Mouse (Mus musculus) gastrocnemius, adult 18-20 months (tissue): Measurements from ENCODE around the gene Ndc1. TPM values are rescaled to one million over a fixed set of nuclear protein-coding genes. Genes with fewer than 3 reads are reported as not detected.
"Not testable (repeated sequence)": the region's sequence is repeated elsewhere in the genome, so short reads cannot be mapped to it uniquely, and the experiment has no call there.

Experiments
- DNase-seq: peaks from one replicate; pipeline ENCODE4 v3.0.0; 2021; ENCODE audit warnings: low spot score
- total RNA-seq, 2 experiments: library from RNA; stranded (reverse); gene quantifications; 2 replicates each; pipeline ENCODE4 v1.2.3; 2021

Ndc1 gene
- total RNA-seq, 2 experiments from 2014 or later = 5.7 to 6.8 TPM

GRCm38 (mm10) chr4:107363573-107363972, 4.0 kb upstream of the Ndc1 start:
- DNase-seq = no peak

- DNase-seq = no peak
These were observed 3.4 kb upstream of the Ndc1 start for GRCm38 (mm10) chr4:107364190-107364639.

- DNase-seq = not testable (repeated sequence)
These were observed 1.2 kb upstream of the Ndc1 start for GRCm38 (mm10) chr4:107366408-107366807.

- no peak for DNase-seq
These were observed 4.7 kb downstream of the Ndc1 start for GRCm38 (mm10) chr4:107372304-107372703.

- no peak for DNase-seq
These were observed 7.1 kb downstream of the Ndc1 start for GRCm38 (mm10) chr4:107374677-107375076.

GRCm38 (mm10) chr4:107378954-107379353, 11.4 kb downstream of the Ndc1 start:
- peak; percentile 31 for DNase-seq

- no peak for DNase-seq
These were observed 13.3 kb downstream of the Ndc1 start for GRCm38 (mm10) chr4:107380871-107381270.

- DNase-seq = peak; percentile 19
These were observed 19.5 kb downstream of the Ndc1 start for GRCm38 (mm10) chr4:107387038-107387437.

- no peak for DNase-seq
These were observed 19.9 kb downstream of the Ndc1 start for GRCm38 (mm10) chr4:107387465-107387864.

- no peak for DNase-seq
These were observed 20.7 kb downstream of the Ndc1 start for GRCm38 (mm10) chr4:107388291-107388690.

GRCm38 (mm10) chr4:107389345-107389744, 21.8 kb downstream of the Ndc1 start:
- DNase-seq = no peak

GRCm38 (mm10) chr4:107393771-107394170, 26.2 kb downstream of the Ndc1 start:
- no peak for DNase-seq

- DNase-seq = no peak
These were observed 52.6 kb downstream of the Ndc1 start for GRCm38 (mm10) chr4:107420202-107420601.

- DNase-seq = no peak
These were observed 54.1 kb downstream of the Ndc1 start for GRCm38 (mm10) chr4:107421711-107422110.

- peak; percentile 46 for DNase-seq
These were observed 54.6 kb downstream of the Ndc1 start for GRCm38 (mm10) chr4:107422176-107422575.

GRCm38 (mm10) chr4:107425616-107426015, 58.0 kb downstream of the Ndc1 start:
- no peak for DNase-seq

- DNase-seq = peak; percentile 27
These were observed 59.0 kb downstream of the Ndc1 start for GRCm38 (mm10) chr4:107426631-107427030.

GRCm38 (mm10) chr4:107432717-107433116, 65.1 kb downstream of the Ndc1 start:
- DNase-seq = no peak

GRCm38 (mm10) chr4:107433998-107434355, 66.4 kb downstream of the Ndc1 start:
- DNase-seq = no peak

GRCm38 (mm10) chr4:107434356-107435237, 67.0 kb downstream of the Ndc1 start, which contains the start of gene Glis1:
Gene Glis1, plus strand, starts transcription at chr4:107434591.
- DNase-seq = peak; percentile 66

GRCm38 (mm10) chr4:107435238-107435946, 67.8 kb downstream of the Ndc1 start:
- no peak for DNase-seq

- no peak for DNase-seq
These were observed 68.9 kb downstream of the Ndc1 start for GRCm38 (mm10) chr4:107436476-107436875.
